Mouse (Mus musculus): ENCODE measurements around the gene Sec23a.

DNA sequence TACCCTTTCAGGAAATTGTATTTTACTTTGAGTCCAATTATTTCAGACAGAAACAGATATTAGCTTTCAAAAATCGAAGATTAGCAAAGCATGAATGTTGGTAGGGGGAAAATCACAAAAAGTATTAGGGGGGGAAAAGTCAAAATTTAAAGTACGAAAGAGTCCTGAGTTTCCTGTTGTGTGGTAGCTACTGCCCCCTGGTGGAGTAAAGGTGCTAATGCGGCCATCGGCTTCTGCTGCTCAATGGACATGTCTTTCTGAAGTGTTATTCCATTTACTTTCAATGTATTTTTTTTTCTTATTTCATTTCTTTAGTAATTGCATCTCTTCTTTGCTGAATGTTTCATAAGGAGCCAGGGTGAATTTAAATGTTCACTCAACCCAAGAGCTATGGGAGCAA is 64.6 kb downstream of the Sec23a start:
- peak; percentile 97 for TF ChIP-seq CTCF (IDR thresholded peaks at IDR 0.05; ENCODE audit: low read depth, low read length)
- no peak for TF ChIP-seq GATA2 (IDR thresholded peaks at IDR 0.05; ENCODE audit: borderline replicate concordance, low read depth, low read length)
